Mouse (Mus musculus) forebrain, embryonic 13.5 days (tissue): ENCODE measurements at regions not wholly inside any gene's neighbourhood (a gene's known extent, or its start where the extent isn't known, plus 50 kb on each side); places are given as distances from the start of the nearest gene placed in this dataset.

Experiments used
- ATAC-seq: fragments of 200-750 bp; cut with Nextera tagmentation; 2 replicates; pipeline ENCODE4 v1.8.0; 2017
- H3K27ac ChIP-seq: fragments of 300-500 bp; sonication (generic); 2 replicates; pipeline ENCODE4 v1.5.1; 2015; ENCODE audit warnings: inconsistent platforms, mild to moderate bottlenecking, moderate library complexity
- H3K27me3 ChIP-seq: fragments of 300-500 bp; sonication (generic); 2 replicates; pipeline ENCODE4 v1.6.1; 2015; ENCODE audit warnings: mild to moderate bottlenecking, inconsistent platforms
- H3K36me3 ChIP-seq: fragments of 300-500 bp; sonication (generic); 2 replicates; pipeline ENCODE4 v1.6.1; 2015; ENCODE audit warnings: mild to moderate bottlenecking, inconsistent platforms; ENCODE audit not compliant: poor library complexity, severe bottlenecking
- H3K4me1 ChIP-seq: fragments of 300-500 bp; sonication (generic); 2 replicates; pipeline ENCODE4 v1.6.1; 2015; ENCODE audit warnings: inconsistent platforms
- H3K4me2 ChIP-seq: fragments of 300-500 bp; sonication (generic); 2 replicates; pipeline ENCODE4 v1.6.1; 2015; ENCODE audit warnings: inconsistent platforms, mild to moderate bottlenecking, moderate library complexity
- H3K4me3 ChIP-seq: fragments of 300-500 bp; sonication (generic); 2 replicates; pipeline ENCODE4 v1.5.1; 2015; ENCODE audit warnings: mild to moderate bottlenecking, inconsistent platforms
- H3K9ac ChIP-seq: fragments of 300-500 bp; sonication (generic); 2 replicates; pipeline ENCODE4 v1.6.1; 2015; ENCODE audit warnings: mild to moderate bottlenecking, inconsistent platforms
- H3K9me3 ChIP-seq: fragments of 300-500 bp; sonication (generic); replicated peaks from 2 replicates; pipeline ENCODE4 v1.6.1; 2016; ENCODE audit warnings: inconsistent platforms
- WGBS: fragments of 180-500 bp; shearing (Covaris S2); methylation state at CpG from one replicate; pipeline ENCODE4 v1.1.7; 2015; 5-methylcytosine and 5-hydroxymethylcytosine counted together

DNA sequence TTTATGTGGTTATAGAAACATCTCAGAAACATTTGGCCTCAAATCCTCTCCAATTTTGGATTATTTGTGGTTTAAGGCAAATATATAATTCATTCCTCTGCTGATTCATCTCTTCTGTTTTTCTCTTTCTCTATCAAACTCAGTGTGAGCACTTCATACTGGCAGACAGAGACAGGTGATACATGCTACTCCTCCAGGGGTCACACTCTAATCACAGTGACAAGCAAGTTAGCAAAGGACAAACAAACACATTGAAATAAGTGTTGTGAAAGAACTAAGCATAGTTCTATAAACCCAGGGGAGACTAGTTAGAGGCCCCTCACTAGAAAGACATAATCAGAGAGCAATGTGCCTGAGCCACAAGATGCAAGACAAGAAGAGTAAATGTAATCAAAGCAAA lies 101.3 kb upstream of the Klf6 start:
- Histone ChIP-seq H3K4me3 (no peak overlapping the region), H3K4me1 (no peaks in the 10 kb centered on the region), H3K9ac (no peak overlapping the region), H3K9me3 (no peaks in the 10 kb centered on the region), H3K4me2 (no peak overlapping the region), H3K27me3 (no peaks in the 10 kb centered on the region), H3K27ac (no peak overlapping the region), H3K36me3 (no peaks in the 10 kb centered on the region)
- ATAC-seq = no peak

DNA sequence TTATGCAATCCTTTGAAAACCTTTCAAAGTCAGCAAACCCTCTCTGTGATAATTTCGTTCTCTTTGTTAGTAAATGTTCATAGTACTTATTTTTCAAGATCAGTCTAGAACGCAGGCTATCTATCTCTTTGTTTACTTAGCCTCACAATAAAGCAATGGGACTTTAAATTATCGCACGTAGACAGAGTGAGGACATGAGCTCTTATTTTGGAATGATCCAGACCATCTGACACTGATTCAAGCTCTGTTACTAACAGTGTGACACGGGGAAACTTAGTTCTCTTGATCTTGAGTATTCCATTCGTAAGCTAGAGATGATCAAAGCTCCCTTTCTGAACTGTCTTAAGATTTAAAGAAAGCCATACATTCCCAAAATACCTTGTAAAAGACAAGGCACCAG lies 94.9 kb upstream of the Klf6 start:
- H3K36me3 ChIP-seq = no peaks in the 10 kb centered on the region
- no peak overlapping the region for H3K9ac ChIP-seq
- H3K4me2 ChIP-seq = no peak overlapping the region
- no peaks in the 10 kb centered on the region for H3K27me3 ChIP-seq
- 87% methylated on average over 6 of the region's 6 CpGs for WGBS
- H3K27ac ChIP-seq = no peak overlapping the region
- ATAC-seq = no peak
- no peaks in the 10 kb centered on the region for H3K4me1 ChIP-seq
- no peak overlapping the region for H3K4me3 ChIP-seq
- no peaks in the 10 kb centered on the region for H3K9me3 ChIP-seq

DNA sequence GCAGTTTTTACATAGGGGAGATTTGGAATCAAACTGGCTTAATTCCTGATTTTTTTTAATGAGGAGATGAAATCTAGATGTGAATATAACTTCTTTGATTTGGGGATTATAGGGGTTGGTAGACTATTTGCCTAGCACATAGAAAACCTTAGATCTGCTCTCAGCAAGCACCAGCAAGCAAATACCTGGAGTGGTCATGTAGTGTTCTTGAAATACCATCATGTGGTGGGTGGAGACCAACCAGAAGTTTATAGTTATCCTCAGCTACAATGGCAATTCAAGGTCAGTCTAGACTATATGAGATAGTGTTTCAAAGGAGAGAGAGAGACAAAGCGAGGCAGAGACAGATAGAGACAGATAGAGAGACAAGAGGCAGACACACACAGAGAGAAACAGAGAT lies 94.1 kb upstream of the Klf6 start:
- ATAC-seq = no peak
- H3K27me3 ChIP-seq = no peaks in the 10 kb centered on the region
- H3K9me3 ChIP-seq = no peaks in the 10 kb centered on the region
- no peak overlapping the region for H3K27ac ChIP-seq
- H3K36me3 ChIP-seq = no peaks in the 10 kb centered on the region
- WGBS = 94% methylated on average over 1 of the region's 1 CpGs
- no peak overlapping the region for H3K9ac ChIP-seq
- no peak overlapping the region for H3K4me2 ChIP-seq
- H3K4me3 ChIP-seq = no peak overlapping the region
- H3K4me1 ChIP-seq = no peaks in the 10 kb centered on the region

DNA sequence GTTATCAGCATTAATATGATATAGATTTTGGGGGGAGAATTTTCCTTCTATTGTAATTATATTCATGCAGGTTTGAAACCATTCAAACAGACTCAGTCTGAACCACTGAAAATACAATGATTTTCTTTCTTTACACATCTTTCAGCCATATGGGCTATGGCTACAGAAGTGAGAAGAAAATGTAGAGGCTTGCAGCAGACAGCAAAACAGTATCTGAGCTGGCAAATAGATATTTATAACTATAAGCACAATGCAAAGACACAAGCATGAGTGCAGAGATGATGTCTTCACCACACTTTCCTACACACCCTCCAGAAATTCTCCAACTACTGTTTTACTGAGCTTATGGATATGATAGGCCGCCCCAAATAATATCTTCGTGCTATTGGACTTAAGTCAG lies 92.6 kb upstream of the Klf6 start:
- H3K4me3 ChIP-seq = no peak overlapping the region
- H3K4me2 ChIP-seq = no peak overlapping the region
- no peak overlapping the region for H3K9ac ChIP-seq
- WGBS = 100% methylated on average over 2 of the region's 2 CpGs
- no peaks in the 10 kb centered on the region for H3K9me3 ChIP-seq
- no peaks in the 10 kb centered on the region for H3K36me3 ChIP-seq
- no peak for ATAC-seq
- H3K27ac ChIP-seq = no peak overlapping the region
- H3K27me3 ChIP-seq = no peaks in the 10 kb centered on the region
- H3K4me1 ChIP-seq = no peaks in the 10 kb centered on the region

DNA sequence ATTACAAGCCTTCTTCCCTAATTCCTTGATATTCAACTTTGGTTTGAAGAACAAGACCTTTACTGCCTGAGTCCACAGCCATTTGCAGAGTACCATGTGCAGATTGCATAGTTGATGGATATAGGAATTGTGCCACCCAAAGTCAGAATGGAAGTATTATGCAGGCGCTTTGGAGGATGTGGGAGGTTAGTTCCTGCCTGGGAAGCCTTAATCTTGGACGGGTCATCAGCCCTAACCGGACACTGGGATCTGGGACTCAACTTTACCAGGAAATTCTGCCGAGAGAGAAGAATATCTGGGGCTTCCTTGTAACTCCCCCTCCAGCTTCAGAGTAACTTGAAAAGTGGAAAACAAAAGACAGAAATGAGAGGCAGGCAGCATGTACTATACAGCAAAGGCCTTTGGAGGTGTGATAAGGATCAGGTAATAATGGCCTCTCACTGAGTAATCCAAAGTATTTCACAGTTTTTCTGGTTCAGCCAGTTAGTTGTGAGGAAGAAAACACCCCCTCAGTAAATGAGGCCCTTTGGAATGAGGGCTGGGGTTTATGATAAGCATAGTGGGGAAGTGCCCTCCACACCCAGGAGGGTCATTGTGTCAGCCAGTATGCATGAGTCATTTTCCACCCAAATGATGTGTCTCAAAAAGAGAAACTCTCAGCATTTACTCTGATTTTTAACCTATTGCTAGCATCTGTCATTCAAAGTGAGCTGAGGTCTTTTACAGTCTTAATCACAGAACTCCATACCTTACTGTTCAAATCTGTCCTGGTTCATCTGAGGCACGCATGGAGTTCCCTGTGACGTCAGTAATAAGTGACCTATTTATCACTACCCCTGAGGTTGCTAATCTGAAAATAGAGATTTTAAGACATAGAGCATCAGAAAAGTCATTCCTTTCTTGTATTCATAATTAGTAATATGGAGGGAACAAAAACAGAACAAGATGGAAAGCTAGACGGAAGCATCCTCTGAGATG lies 91.7 kb upstream of the Klf6 start:
- WGBS = 81% methylated on average over 7 of the region's 7 CpGs
- Histone ChIP-seq H3K4me1 (no peaks in the 10 kb centered on the region), H3K27me3 (no peaks in the 10 kb centered on the region), H3K27ac (no peak overlapping the region), H3K4me2 (no peak overlapping the region), H3K9ac (no peak overlapping the region), H3K9me3 (no peaks in the 10 kb centered on the region), H3K4me3 (no peak overlapping the region), H3K36me3 (no peaks in the 10 kb centered on the region)
- ATAC-seq = no peak

DNA sequence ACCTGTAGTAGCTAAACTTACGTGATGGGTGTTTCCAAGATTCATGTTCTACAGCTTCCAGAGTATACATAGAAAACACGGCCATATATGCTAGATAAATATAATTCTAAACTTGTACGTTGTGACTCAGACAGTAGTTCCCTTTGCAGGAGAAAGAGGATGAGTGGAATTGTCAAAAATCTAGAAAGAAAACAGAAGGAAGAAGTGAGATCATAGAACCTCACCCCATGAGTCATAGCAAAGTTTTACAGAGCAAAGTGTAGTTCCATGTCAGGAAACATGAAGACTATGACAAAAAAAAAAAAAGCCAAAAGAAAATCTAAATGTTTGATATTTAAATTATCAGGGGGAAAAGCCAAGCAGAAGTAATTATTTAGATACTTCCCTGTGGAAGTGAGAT lies 87.5 kb upstream of the Klf6 start:
- H3K27ac ChIP-seq = no peak overlapping the region
- ATAC-seq = no peak
- H3K9ac ChIP-seq = no peak overlapping the region
- no peak overlapping the region for H3K4me3 ChIP-seq
- no peak overlapping the region for H3K4me2 ChIP-seq
- no peaks in the 10 kb centered on the region for H3K4me1 ChIP-seq
- 94% methylated on average over 3 of the region's 3 CpGs for WGBS
- no peaks in the 10 kb centered on the region for H3K27me3 ChIP-seq
- no peaks in the 10 kb centered on the region for H3K9me3 ChIP-seq
- H3K36me3 ChIP-seq = no peaks in the 10 kb centered on the region

DNA sequence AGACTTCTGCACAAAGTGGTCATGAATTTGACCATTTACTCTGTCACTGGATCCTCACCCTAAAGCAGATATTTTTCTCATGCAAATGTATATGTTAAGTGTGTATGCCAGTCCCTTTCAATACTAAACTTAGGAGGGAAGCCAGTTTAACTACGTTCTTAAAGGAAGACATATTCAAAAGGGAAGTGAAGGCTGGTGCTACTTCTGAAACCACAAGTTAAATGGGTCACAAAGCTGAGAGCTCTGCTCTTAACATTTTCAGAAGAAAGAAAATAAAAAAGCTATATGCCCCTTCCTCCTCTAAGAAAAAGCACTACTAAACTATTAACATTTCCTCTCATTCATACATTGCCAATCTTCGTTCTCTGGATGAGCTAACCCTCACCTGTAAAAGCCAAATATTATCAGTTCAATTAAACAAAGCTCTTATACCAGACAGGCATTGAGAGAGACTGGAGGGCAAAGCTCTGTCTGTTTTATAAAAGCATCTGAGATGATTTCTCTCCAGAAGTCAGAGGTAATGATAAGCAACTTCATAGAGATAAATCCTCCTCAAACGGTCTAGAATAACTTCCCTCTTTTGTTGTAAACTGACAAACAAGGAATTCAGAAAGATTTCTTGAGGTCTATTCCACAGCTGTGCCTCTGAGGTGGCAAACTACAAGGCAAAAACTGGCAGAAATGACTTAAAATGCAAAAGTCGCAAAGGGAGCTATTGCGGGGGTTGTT lies 82.7 kb upstream of the Klf6 start:
- no peak for ATAC-seq
- Histone ChIP-seq H3K27me3 (no peaks in the 10 kb centered on the region), H3K4me1 (no peaks in the 10 kb centered on the region), H3K9ac (no peak overlapping the region), H3K4me3 (no peak overlapping the region), H3K36me3 (no peaks in the 10 kb centered on the region), H3K4me2 (no peak overlapping the region), H3K27ac (no peak overlapping the region), H3K9me3 (no peaks in the 10 kb centered on the region)
- WGBS = 75% methylated on average over 5 of the region's 5 CpGs

DNA sequence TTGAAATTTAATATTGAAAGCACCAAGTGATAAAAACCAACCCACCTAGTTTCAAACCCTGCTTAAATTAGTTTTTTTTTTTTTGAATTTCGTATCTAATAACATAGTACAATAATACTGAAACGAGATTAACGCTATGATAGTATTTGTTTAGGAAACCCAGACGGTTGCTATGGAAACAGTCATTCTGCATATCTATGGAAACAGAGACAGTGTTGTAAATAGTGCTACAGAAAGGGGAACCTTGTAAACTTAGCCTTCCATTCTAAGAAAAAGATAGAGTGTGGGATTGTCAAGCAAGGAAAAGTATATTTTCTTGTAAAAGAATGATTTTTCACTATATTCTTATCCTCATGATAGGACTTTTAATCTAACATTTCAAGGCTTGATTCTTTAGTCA lies 81.9 kb upstream of the Klf6 start:
- Histone ChIP-seq H3K36me3 (no peaks in the 10 kb centered on the region), H3K27ac (no peak overlapping the region), H3K4me3 (no peak overlapping the region), H3K9me3 (no peaks in the 10 kb centered on the region), H3K4me1 (no peaks in the 10 kb centered on the region), H3K4me2 (no peak overlapping the region), H3K27me3 (no peaks in the 10 kb centered on the region), H3K9ac (no peak overlapping the region)
- ATAC-seq = 0 out of 2 replicates have a peak, but pooled peaks have one; percentile 65
- 43% methylated on average over 4 of the region's 4 CpGs for WGBS

DNA sequence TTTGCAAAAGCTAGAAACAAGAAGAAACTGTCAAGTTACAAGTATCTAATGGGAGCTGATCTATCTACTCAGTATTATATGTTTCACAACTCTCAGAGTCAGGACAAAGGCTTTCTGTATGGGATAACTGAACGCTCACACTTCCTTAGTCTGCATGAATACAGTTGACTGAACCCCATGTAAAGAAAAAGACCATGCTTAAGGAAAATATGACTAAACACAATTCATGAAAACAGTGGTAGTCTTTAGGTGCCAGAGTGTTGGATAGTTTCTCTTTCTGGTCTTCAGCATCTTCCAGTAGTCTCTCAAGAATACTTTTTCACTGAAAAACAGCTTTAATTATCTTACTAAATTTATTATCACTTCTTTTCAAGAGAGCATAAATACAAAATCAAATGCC lies 78.7 kb upstream of the Klf6 start:
- no peak overlapping the region for H3K27ac ChIP-seq
- 88% methylated on average over 1 of the region's 1 CpGs for WGBS
- no peak overlapping the region for H3K4me2 ChIP-seq
- no peak overlapping the region for H3K4me3 ChIP-seq
- no peaks in the 10 kb centered on the region for H3K9me3 ChIP-seq
- no peaks in the 10 kb centered on the region for H3K4me1 ChIP-seq
- H3K27me3 ChIP-seq = no peaks in the 10 kb centered on the region
- H3K9ac ChIP-seq = no peak overlapping the region
- no peak for ATAC-seq
- no peaks in the 10 kb centered on the region for H3K36me3 ChIP-seq

DNA sequence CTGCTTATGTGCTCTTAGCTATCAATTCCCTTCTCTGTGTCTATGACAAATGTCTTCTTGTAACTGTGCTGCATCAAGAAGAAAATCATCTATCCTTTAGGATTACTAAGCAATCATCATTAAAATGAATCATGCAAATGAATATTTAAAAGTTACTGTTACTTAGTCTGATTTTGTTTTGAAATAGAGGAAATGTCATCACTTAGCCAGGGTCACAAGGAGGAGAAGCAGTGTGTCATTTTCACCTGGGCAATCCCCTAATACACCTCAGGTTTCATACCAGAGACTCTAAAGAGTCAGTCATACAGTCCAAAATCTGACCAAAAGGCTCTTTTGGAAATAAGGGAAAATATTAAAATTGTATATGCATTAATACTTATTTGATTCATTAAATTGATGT lies 74.2 kb upstream of the Klf6 start:
- no peak overlapping the region for H3K27ac ChIP-seq
- H3K36me3 ChIP-seq = no peaks in the 10 kb centered on the region
- H3K9me3 ChIP-seq = no peaks in the 10 kb centered on the region
- H3K4me1 ChIP-seq = no peaks in the 10 kb centered on the region
- H3K9ac ChIP-seq = no peak overlapping the region
- H3K4me2 ChIP-seq = no peak overlapping the region
- H3K4me3 ChIP-seq = no peak overlapping the region
- no peak for ATAC-seq
- no peaks in the 10 kb centered on the region for H3K27me3 ChIP-seq

DNA sequence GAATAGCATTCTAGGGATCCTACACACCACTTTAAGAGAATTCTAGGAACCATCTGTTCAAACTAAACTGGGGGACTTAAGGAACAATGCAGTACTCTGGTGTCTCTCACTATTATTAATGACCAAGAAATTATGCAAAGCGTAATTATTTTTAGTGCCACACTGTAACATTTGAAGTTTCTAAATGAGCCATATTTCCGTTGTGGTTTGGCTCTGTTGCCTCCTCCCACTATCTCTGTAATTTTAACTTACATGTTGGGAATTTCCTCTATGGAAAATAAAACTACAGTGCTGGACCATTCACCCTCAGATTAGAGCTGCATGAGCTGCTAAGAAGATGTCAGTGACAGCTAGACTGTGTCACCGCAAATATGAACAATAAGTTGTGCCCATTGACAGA lies 72.0 kb upstream of the Klf6 start:
- Histone ChIP-seq H3K4me3 (no peak overlapping the region), H3K4me1 (no peaks in the 10 kb centered on the region), H3K36me3 (no peaks in the 10 kb centered on the region), H3K27me3 (no peaks in the 10 kb centered on the region), H3K9ac (no peak overlapping the region), H3K4me2 (no peak overlapping the region), H3K27ac (no peak overlapping the region), H3K9me3 (no peaks in the 10 kb centered on the region)
- ATAC-seq = no peak
- 84% methylated on average over 3 of the region's 3 CpGs for WGBS

DNA sequence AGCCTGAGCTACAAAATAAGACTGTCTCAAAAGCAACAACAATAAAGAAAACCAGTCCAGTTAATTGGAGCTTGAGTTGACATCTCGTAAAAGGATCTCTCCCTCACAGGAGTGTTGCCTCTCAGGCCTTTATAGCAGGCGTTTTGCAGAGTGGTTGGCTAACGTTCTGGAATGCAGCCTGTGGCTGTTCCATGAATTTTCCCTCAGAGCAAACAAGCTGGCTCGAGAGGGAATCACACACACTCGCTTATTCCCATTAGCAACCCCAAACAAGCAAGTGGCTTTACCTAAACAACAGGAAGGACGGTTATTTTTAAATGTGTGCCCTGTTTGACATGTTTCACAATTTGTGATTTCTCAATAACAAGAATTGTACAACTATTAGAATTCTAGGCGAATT lies 59.2 kb upstream of the Klf6 start:
- Histone ChIP-seq H3K9me3 (no peaks in the 10 kb centered on the region), H3K4me2 (no peak overlapping the region), H3K27ac (no peak overlapping the region), H3K36me3 (no peaks in the 10 kb centered on the region), H3K4me3 (no peak overlapping the region), H3K9ac (no peak overlapping the region), H3K27me3 (no peaks in the 10 kb centered on the region), H3K4me1 (peaks cover 18% of the 10 kb centered on the region; the same call in 1 of the 2 replicates)
- ATAC-seq = no peak
- 44% methylated on average over 7 of the region's 7 CpGs for WGBS
